Mouse (Mus musculus): ENCODE measurements around the gene Rnf4. TPM values are rescaled to one million over a fixed set of nuclear protein-coding genes. Genes with fewer than 3 reads are reported as not detected.

Rnf4 gene
- total and polyA plus RNA-seq, 2 experiments from 2014 or later: 122 to 129 TPM

DNA sequence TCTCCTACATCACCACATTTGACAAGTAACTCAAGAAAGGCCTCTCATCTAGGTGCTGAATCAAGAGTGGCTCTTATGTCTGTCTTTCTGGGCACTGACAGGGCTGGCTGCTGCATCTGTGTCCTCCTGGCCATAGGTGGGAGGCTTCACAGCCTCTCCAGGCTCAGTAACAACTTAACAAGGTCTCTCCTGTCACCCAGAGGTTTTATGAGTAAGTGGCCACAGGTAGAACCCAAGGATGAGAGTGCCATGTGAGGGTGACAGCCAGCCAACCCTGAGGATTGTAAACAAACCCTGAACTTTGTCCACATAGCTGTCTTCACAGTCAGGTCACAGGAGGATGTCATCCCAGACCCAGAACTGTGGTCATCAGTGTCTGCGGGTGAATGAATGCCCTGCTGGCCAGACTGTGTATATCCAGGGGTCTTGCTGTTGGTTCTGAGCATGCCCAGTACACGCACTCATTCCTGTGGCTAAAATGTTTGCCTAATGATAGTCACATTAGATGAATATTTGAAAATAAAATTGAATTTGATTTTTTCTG lies 16.5 kb upstream of the Rnf4 start:
- DNase-seq: no peak
- no peaks in the 10 kb centered on the region for H3K4me1 ChIP-seq (ENCODE audit: insufficient read depth)
- 72% methylated on average over 2 of the region's 2 CpGs for WGBS

DNA sequence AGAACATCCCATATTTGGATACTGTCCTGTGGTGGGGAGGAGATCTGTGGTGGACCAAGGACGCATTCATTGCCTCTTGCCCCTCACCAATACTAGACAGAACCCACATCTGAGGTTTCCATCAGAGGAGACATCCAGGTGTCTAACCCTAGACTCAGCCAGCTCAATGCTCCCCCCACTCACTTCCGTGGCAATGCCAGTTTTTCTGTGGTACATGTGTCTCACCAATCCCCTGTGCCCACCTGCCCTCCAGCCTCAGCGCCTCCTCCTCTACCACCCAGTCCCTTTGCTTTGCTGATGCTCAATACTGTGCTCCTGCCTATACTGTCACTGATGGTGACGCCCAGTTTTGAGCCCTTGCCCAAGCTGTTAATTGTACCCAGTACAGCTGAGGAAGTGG lies 14.9 kb upstream of the Rnf4 start:
- Histone ChIP-seq H3K4me2 (ENCODE audit: low read depth) (no peak overlapping the region), H3K9me3 (ENCODE audit: low read length) (no peaks in the 10 kb centered on the region), H3K4me1 (ENCODE audit: insufficient read depth) (no peaks in the 10 kb centered on the region), H3K9ac (no peak overlapping the region), H3K27ac (ENCODE audit: low read depth, low read length) (no peak overlapping the region), H3K27me3 (ENCODE audit: insufficient read depth, low read length) (no peaks in the 10 kb centered on the region), H3K4me3 (ENCODE audit: low read depth, low read length) (no peak overlapping the region), H3K36me3 (ENCODE audit: insufficient read depth) (no peaks in the 10 kb centered on the region)
- no peak for TF ChIP-seq CTCF (IDR thresholded peaks at IDR 0.05; ENCODE audit: low read depth)
- no peak for DNase-seq
- no peak for ATAC-seq
- WGBS: 84% methylated on average over 4 of the region's 4 CpGs

More for the DNA sequence above, 16.5 kb upstream of the Rnf4 start:
- no peak overlapping the region for H3K9ac ChIP-seq
- H3K27ac ChIP-seq (ENCODE audit: low read depth, low read length): no peak overlapping the region
- H3K27me3 ChIP-seq (ENCODE audit: insufficient read depth, low read length): no peaks in the 10 kb centered on the region
- no peaks in the 10 kb centered on the region for H3K9me3 ChIP-seq (ENCODE audit: low read length)
- H3K36me3 ChIP-seq (ENCODE audit: insufficient read depth): no peaks in the 10 kb centered on the region
- H3K4me3 ChIP-seq (ENCODE audit: low read depth, low read length): no peak overlapping the region
- no peak for ATAC-seq
- no peak for TF ChIP-seq CTCF (IDR thresholded peaks at IDR 0.05; ENCODE audit: low read depth)
- H3K4me2 ChIP-seq (ENCODE audit: low read depth): no peak overlapping the region

DNA sequence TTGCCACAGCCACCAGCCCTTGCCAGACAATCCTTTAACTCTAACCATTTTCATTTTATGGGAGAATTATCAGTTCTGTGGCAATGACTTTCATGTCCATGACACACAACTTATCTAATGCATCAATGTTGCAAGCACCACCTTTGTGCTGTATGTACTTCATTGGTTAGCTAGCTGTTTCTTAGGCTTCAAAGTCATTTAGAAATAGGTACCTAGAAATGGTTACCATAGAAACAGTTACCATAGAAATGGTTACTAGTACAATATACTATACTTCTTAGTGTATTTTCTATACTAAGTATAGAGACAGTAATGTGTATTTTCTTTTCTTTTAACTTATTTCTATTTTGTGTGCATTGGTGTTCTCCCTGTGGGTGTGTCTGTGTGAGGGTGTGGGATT lies 10.8 kb upstream of the Rnf4 start:
- Histone ChIP-seq H3K9ac (no peak overlapping the region), H3K36me3 (ENCODE audit: insufficient read depth) (no peaks in the 10 kb centered on the region), H3K4me1 (ENCODE audit: insufficient read depth) (no peaks in the 10 kb centered on the region), H3K4me2 (ENCODE audit: low read depth) (no peak overlapping the region), H3K4me3 (ENCODE audit: low read depth, low read length) (no peak overlapping the region), H3K27me3 (ENCODE audit: insufficient read depth, low read length) (no peaks in the 10 kb centered on the region), H3K9me3 (ENCODE audit: low read length) (no peaks in the 10 kb centered on the region), H3K27ac (ENCODE audit: low read depth, low read length) (0 out of 2 replicates have a peak overlapping the region, but pooled peaks have one; percentile 9)
- TF ChIP-seq CTCF (IDR thresholded peaks at IDR 0.05; ENCODE audit: low read depth): no peak
- ATAC-seq (peak; percentile 73), DNase-seq (peak; percentile 43)

DNA sequence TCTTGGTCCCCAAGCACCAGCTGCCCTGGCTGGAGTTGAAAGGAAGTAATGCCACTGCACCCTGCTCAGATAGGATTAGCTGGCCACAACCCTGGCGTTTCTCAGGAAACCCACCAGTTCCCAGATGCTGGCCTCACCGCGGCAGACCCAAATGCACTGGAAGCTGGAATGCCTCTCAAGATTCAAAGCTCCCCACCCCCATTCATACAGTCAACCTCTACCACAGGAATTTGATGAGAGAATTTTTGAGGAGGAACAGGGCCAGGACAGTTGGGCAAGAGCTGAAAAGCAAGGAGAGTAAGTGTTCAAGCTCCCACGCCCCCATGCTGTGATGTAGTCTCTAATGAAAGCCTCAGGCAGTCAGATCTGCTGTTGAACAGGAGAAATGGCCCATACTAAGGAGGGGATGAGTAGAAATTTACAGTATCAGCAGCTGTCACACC lies 9.8 kb upstream of the Rnf4 start:
- no peak for TF ChIP-seq CTCF (IDR thresholded peaks at IDR 0.05; ENCODE audit: low read depth)
- 20% methylated on average over 4 of the region's 4 CpGs for WGBS
- H3K4me1 ChIP-seq (ENCODE audit: insufficient read depth): no peaks in the 10 kb centered on the region
- H3K27ac ChIP-seq (ENCODE audit: low read depth, low read length): no peak overlapping the region
- ATAC-seq (no peak), DNase-seq (no peak)
- H3K4me3 ChIP-seq (ENCODE audit: low read depth, low read length): no peak overlapping the region
- H3K4me2 ChIP-seq (ENCODE audit: low read depth): no peak overlapping the region
- H3K36me3 ChIP-seq (ENCODE audit: insufficient read depth): no peaks in the 10 kb centered on the region
- no peaks in the 10 kb centered on the region for H3K27me3 ChIP-seq (ENCODE audit: insufficient read depth, low read length)
- no peak overlapping the region for H3K9ac ChIP-seq
- no peaks in the 10 kb centered on the region for H3K9me3 ChIP-seq (ENCODE audit: low read length)

DNA sequence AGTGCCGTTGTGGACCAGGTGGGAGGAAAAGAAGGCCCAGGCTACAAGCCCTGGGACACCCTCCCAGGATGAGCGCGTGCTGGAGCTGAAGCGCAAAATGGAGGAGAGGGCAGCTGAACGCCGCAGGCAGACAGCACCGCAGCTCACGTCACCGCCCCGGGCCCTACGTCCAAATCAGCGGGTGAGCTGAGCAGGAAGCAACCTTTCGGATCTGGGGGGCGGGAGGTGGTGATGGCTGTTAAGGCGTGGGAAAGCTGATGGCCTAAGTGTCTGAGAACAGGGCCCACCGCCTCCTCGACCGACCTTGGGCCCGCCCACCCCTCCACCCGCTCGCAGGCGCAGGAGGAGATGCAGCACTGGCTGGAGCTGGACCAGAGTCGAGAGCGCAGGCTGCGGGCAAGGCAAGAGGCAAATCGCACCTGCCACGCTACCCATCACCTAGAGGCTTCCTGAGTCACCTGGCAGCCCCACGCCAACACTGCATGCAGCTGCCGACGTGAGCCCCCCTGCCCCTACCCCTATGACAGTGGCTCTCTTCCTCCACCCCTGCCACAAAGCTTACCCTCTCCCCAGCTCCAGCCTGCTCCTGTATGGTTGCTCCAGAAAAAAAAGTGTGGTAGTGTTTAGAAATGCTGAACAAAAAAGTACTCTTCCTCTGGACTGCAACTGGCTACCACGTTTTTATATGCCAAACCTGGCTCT lies 9.1 kb upstream of the Rnf4 start:
- Histone ChIP-seq H3K4me1 (ENCODE audit: insufficient read depth) (no peaks in the 10 kb centered on the region), H3K4me2 (ENCODE audit: low read depth) (peak overlapping the region; percentile 44), H3K9me3 (ENCODE audit: low read length) (no peaks in the 10 kb centered on the region), H3K4me3 (ENCODE audit: low read depth, low read length) (peak overlapping the region; percentile 19), H3K27me3 (ENCODE audit: insufficient read depth, low read length) (no peaks in the 10 kb centered on the region), H3K27ac (ENCODE audit: low read depth, low read length) (no peak overlapping the region), H3K9ac (peak overlapping the region; percentile 51), H3K36me3 (ENCODE audit: insufficient read depth) (no peaks in the 10 kb centered on the region)
- peak; percentile 51; the same call in 1 of the 2 replicates for ATAC-seq
- peak; percentile 22 for DNase-seq
- 11% methylated on average over 31 of the region's 31 CpGs for WGBS
- no peak for TF ChIP-seq CTCF (IDR thresholded peaks at IDR 0.05; ENCODE audit: low read depth)

DNA sequence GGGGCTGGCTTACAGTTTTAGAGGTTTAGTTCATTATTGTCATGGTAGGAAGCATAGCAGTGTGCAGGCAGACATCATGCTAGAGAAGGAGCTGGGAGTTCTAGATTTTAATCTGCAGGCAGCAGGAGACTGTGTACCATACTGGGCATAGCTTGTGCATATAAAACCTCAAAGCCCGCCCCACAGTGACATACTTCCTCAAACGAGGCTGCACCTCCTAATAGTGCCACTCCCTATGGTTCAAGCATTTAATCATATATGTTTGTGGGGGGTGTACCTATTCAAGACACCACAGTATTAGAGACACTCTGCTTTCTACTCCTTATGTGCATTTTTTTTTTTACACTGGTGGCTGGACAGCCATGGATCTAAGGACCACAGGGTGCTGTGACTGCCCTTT lies 6.0 kb upstream of the Rnf4 start:
- TF ChIP-seq CTCF (IDR thresholded peaks at IDR 0.05; ENCODE audit: low read depth): no peak
- Histone ChIP-seq H3K4me2 (ENCODE audit: low read depth) (no peak overlapping the region), H3K36me3 (ENCODE audit: insufficient read depth) (no peaks in the 10 kb centered on the region), H3K27ac (ENCODE audit: low read depth, low read length) (no peak overlapping the region), H3K4me1 (ENCODE audit: insufficient read depth) (peaks cover under 1% of the 10 kb centered on the region; the same call in 1 of the 2 replicates), H3K9ac (no peak overlapping the region), H3K4me3 (ENCODE audit: low read depth, low read length) (no peak overlapping the region), H3K27me3 (ENCODE audit: insufficient read depth, low read length) (no peaks in the 10 kb centered on the region), H3K9me3 (ENCODE audit: low read length) (no peaks in the 10 kb centered on the region)
- 89% methylated on average over 2 of the region's 2 CpGs for WGBS
- ATAC-seq (no peak), DNase-seq (no peak)

DNA sequence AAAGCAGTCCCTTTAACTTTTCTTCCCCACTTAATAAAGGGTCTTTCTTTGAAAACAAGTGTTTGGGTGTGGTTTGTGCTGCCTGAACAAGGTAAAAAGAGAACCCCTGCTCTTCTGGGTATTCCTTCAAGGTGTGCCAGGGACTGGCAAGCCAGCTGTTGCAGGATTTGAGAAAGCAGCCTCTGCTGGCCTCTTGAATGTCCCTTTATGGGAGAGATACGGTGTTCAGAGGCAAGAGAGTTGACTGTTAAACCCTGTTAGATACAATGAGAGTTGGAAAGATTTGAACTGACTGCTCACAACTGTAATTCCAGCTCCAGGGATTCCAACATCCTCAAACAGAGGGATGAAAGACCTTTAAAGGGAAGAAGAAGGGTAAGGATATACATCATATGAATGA lies 2.0 kb upstream of the Rnf4 start:
- H3K27ac ChIP-seq (ENCODE audit: low read depth, low read length): no peak overlapping the region
- no peak overlapping the region for H3K9ac ChIP-seq
- peaks cover 12% of the 10 kb centered on the region; the same call in 1 of the 2 replicates for H3K4me1 ChIP-seq (ENCODE audit: insufficient read depth)
- H3K4me3 ChIP-seq (ENCODE audit: low read depth, low read length): no peak overlapping the region
- no peak for DNase-seq
- WGBS: 86% methylated on average over 1 of the region's 1 CpGs
- no peak for ATAC-seq
- no peak for TF ChIP-seq CTCF (IDR thresholded peaks at IDR 0.05; ENCODE audit: low read depth)
- no peak overlapping the region for H3K4me2 ChIP-seq (ENCODE audit: low read depth)
- no peaks in the 10 kb centered on the region for H3K9me3 ChIP-seq (ENCODE audit: low read length)
- no peaks in the 10 kb centered on the region for H3K27me3 ChIP-seq (ENCODE audit: insufficient read depth, low read length)
- H3K36me3 ChIP-seq (ENCODE audit: insufficient read depth): no peaks in the 10 kb centered on the region

Measured in forebrain, postnatal 0 days (tissue).